Mouse (Mus musculus) neural tube, embryonic 14.5 days (tissue): ENCODE measurements around the gene Adgb. TPM values are rescaled to one million over a fixed set of nuclear protein-coding genes. Genes with fewer than 3 reads are reported as not detected.

ENCODE experiments used
- ATAC-seq: fragments of 200-750 bp; cut with Nextera tagmentation; 2 replicates; pipeline ENCODE4 v1.8.0; 2017; ENCODE audit warnings: low read depth, mild to moderate bottlenecking, moderate TSS enrichment, moderate library complexity
- H3K27ac ChIP-seq: fragments of 300-500 bp; sonication (generic); 2 replicates; pipeline ENCODE4 v1.5.1; 2014; ENCODE audit warnings: low read depth, mild to moderate bottlenecking, control low read depth, low read length, moderate library complexity, mixed read lengths
- H3K27me3 ChIP-seq: fragments of 300-500 bp; sonication (generic); 2 replicates; pipeline ENCODE4 v1.6.1; 2014; ENCODE audit warnings: low read length; ENCODE audit not compliant: control insufficient read depth, insufficient read depth
- H3K36me3 ChIP-seq: fragments of 300-500 bp; sonication (generic); 2 replicates; pipeline ENCODE4 v1.6.1; 2014; ENCODE audit warnings: low read length, mixed read lengths; ENCODE audit not compliant: control insufficient read depth, insufficient read depth
- H3K4me1 ChIP-seq: fragments of 300-500 bp; sonication (generic); 2 replicates; pipeline ENCODE4 v1.6.1; 2014; ENCODE audit warnings: low read length; ENCODE audit not compliant: control insufficient read depth, insufficient read depth
- H3K4me2 ChIP-seq: fragments of 300-500 bp; sonication (generic); 2 replicates; pipeline ENCODE4 v1.6.1; 2014; ENCODE audit warnings: mild to moderate bottlenecking, low read depth, low read length, control low read depth
- H3K4me3 ChIP-seq: fragments of 300-500 bp; sonication (generic); 2 replicates; pipeline ENCODE4 v1.5.1; 2014; ENCODE audit warnings: low read depth, low read length, control low read depth, mixed read lengths
- H3K9ac ChIP-seq: fragments of 300-500 bp; sonication (generic); replicated peaks from 2 replicates; pipeline ENCODE4 v1.6.1; 2014; ENCODE audit warnings: low read depth, mild to moderate bottlenecking, control low read depth, low read length, mixed read lengths
- H3K9me3 ChIP-seq: fragments of 300-500 bp; sonication (generic); 2 replicates; pipeline ENCODE4 v1.6.1; 2016; ENCODE audit warnings: low read length; ENCODE audit not compliant: control insufficient read depth
- WGBS: fragments of 180-500 bp; shearing (Covaris S2); extraction: QIAGEN DNeasy Blood & Tissue Kit; methylation state at CpG from one replicate; pipeline ENCODE4 v1.1.7; 2014; 5-methylcytosine and 5-hydroxymethylcytosine counted together
- polyA plus RNA-seq: library from polyadenylated mRNA; unstranded; fragments of >200 nt; fragmentation: Nextera tagmentation; extraction: Ambion mirVana; gene quantifications from 2 replicates; pipeline ENCODE4 v1.2.1, GENCODE M21; 2014

Adgb gene
- polyA plus RNA-seq, 1 experiment from 2014 or later, result 0.35 TPM

DNA sequence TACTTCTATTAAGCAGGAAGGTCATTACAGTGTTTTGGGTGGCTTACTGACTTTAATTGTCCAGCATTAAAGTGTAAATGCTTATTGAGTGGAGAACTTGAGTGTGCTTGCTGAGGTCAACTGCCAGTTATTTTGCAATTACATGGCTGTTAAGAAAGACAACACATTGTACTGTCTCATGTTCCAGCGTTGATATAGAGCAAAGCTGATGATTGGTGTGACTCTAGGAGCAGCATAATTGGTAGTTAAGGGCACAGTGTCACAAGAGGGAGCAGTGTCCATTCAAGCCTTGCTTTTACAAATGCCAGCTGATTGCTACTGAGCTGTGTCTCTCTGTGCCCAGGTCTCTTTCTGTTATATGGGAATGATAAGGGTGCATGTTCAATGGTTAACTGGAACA lies 97.5 kb downstream of the Adgb start:
- Histone ChIP-seq H3K4me3 (no peak overlapping the region), H3K4me2 (no peak overlapping the region), H3K36me3 (no peaks in the 10 kb centered on the region), H3K27me3 (no peaks in the 10 kb centered on the region), H3K9me3 (no peaks in the 10 kb centered on the region), H3K9ac (no peak overlapping the region), H3K27ac (no peak overlapping the region), H3K4me1 (no peaks in the 10 kb centered on the region)
- no peak for ATAC-seq
- WGBS, result 39% methylated on average over 1 of the region's 1 CpGs

DNA sequence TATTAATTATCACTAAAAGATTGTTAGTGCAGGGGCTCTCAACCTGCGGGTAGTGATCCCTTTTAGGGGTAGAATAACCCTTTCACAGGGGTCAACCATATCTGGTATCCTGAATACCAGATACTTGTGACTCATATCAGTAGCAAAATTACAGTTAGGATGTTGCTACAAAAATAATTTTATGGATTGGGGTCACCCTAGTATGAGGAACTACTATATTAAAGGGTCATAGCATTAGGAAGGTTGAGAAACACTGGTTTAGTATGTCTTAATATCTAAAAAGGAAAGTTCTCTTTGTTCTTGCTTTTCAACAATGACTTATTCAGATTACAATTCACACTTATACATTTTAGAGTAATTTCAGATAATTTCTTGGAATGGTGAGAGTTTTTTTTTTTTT lies 108.1 kb downstream of the Adgb start:
- no peak for ATAC-seq
- Histone ChIP-seq H3K9ac (no peak overlapping the region), H3K27ac (no peak overlapping the region), H3K27me3 (no peaks in the 10 kb centered on the region), H3K4me2 (no peak overlapping the region), H3K36me3 (no peaks in the 10 kb centered on the region), H3K4me3 (no peak overlapping the region), H3K9me3 (no peaks in the 10 kb centered on the region), H3K4me1 (no peaks in the 10 kb centered on the region)
- 74% methylated on average over 1 of the region's 1 CpGs for WGBS

DNA sequence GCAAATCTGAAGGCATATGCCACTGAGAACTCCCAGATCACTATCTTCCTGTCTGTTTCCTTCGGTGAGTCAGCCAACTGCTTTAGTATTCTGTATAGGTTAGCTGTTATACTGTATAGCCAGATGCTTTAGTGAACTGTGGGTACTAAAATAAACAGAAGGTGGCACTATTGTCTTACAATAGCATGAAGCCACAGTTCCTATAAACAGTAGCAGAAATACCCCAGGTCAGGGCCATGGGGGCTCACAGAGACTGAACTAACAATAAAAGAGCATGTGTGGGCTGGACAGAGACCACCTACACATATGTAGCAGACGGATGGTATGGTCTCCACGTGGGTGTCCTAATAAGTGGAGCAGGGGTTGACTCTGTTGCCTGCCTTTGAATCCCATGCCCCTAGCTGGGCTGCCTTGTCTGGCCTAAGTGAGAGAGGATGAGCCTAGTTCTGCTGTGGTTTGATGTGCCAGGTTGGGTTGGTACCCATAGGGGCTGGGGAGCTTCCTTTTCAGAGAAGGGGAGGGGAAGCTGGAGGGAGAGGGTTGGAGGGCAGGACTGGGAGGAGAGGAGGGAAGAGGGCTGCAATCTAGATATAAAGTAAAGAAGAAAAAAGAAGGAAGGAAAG lies 116.4 kb downstream of the Adgb start:
- H3K27me3 ChIP-seq, result no peaks in the 10 kb centered on the region
- H3K36me3 ChIP-seq, result no peaks in the 10 kb centered on the region
- peak; percentile 98 for ATAC-seq
- no peaks in the 10 kb centered on the region for H3K9me3 ChIP-seq
- H3K4me2 ChIP-seq, result no peak overlapping the region
- H3K9ac ChIP-seq, result no peak overlapping the region
- H3K4me3 ChIP-seq, result no peak overlapping the region
- H3K4me1 ChIP-seq, result no peaks in the 10 kb centered on the region
- H3K27ac ChIP-seq, result no peak overlapping the region
- WGBS, result 19% methylated on average over 3 of the region's 3 CpGs

DNA sequence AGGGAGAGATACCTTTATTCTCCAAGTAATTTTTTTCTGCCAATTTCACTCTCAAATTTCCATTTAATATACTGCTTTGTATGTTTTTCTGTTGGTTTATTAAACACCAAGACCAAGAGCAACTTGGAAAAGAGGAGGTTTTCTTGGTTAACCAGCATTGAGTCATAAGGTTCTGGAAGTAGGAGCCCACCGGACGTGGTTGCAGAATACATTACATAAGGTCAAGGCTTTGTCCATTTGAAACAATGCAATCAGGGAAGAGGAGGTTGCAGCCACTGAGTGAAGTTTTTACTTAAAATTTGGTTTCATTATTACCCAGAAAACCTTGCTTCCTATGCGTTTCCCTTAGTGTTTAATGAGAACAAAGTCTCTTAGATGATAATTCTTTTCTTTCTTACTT lies 119.9 kb downstream of the Adgb start:
- no peak overlapping the region for H3K27ac ChIP-seq
- H3K9ac ChIP-seq, result no peak overlapping the region
- H3K4me1 ChIP-seq, result no peaks in the 10 kb centered on the region
- no peak for ATAC-seq
- WGBS, result 90% methylated on average over 3 of the region's 3 CpGs
- no peak overlapping the region for H3K4me3 ChIP-seq
- no peaks in the 10 kb centered on the region for H3K36me3 ChIP-seq
- H3K27me3 ChIP-seq, result no peaks in the 10 kb centered on the region
- H3K9me3 ChIP-seq, result no peaks in the 10 kb centered on the region
- H3K4me2 ChIP-seq, result no peak overlapping the region

DNA sequence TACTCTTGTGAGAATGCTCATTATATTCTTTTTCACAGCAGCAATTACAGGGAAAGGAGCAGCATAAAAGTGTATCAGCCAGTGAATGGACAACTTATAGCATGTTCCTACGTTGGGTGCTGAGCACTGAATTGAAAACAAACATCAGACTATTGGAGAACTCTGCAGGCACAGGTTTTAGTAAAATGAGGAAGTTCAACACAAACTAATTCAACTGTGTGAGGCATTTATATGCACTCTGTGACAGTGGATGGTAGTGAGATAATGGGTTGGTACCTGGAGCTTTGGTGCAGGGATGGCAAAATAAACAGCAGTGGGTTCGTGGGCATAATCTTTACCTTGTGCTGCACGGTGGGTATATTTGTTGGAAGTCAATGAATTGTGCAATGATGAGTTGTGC lies 121.6 kb downstream of the Adgb start:
- no peak overlapping the region for H3K9ac ChIP-seq
- no peak overlapping the region for H3K4me3 ChIP-seq
- no peaks in the 10 kb centered on the region for H3K36me3 ChIP-seq
- no peaks in the 10 kb centered on the region for H3K4me1 ChIP-seq
- no peaks in the 10 kb centered on the region for H3K27me3 ChIP-seq
- H3K9me3 ChIP-seq, result no peaks in the 10 kb centered on the region
- no peak for ATAC-seq
- no peak overlapping the region for H3K27ac ChIP-seq
- WGBS, result 92% methylated on average over 3 of the region's 3 CpGs
- H3K4me2 ChIP-seq, result no peak overlapping the region

DNA sequence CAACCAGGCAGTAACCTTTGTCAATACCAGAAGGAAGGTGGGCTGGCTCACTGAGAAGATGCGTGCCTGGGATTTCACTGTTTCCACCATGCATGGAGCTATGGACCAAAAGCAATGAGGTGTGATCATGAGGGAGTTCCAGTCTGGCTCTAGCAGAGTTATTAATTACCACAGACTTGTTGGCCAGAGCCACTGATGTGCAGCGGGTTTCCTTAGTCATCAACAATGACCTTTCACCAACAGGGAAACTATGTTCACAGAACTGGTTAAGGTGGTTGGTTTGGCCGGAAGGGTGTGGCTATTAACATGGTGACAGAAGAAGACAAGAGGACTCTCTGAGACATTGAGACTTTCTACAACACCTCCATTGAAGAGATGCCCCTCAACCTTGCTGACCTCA lies 128.2 kb downstream of the Adgb start:
- Histone ChIP-seq H3K27me3 (no peaks in the 10 kb centered on the region), H3K27ac (no peak overlapping the region), H3K9me3 (no peaks in the 10 kb centered on the region), H3K4me3 (no peak overlapping the region), H3K4me2 (no peak overlapping the region), H3K36me3 (no peaks in the 10 kb centered on the region), H3K4me1 (no peaks in the 10 kb centered on the region), H3K9ac (no peak overlapping the region)
- WGBS, result 91% methylated on average over 3 of the region's 3 CpGs
- ATAC-seq, result no peak

DNA sequence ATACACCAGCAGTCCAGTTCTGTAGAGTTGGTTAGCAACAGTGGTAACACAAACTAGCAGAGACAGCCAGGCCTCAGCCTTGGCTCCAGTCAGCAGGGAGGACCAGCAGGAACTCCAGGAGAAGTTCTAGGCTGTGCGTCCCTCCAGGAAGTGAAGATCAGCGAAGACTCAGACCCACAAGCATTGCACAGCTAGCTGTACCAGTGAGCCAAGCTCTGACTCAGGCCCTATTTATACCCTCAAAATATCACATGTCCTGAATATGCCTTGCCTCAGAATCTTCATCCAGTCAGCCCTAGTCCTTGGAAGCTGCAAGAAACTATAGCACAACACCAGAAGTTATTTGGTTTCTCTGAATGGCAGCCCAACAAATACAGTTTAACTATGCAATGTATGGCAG lies 146.6 kb downstream of the Adgb start:
- WGBS, result 85% methylated on average over 2 of the region's 2 CpGs
- no peak for ATAC-seq
- no peak overlapping the region for H3K4me2 ChIP-seq

DNA sequence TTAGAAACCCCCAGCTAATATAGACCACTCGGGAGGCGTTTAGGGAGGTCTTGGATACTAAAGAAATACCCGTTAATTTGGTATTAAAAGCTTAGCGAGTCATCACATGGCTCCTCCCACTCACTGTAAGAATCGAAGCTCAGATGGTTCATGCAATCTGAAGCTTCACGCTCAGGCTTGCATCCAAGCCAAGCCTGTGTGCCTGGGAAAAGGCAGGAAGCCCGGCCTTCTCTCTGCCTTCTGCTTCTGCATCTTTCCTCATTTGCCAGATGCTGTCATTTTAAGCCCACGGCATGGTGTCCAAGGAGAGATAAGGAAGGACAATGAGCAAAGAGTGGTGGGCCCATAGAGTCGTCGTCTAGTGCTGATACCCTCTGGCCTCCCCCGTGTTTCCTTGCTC lies 149.2 kb downstream of the Adgb start:
- no peak overlapping the region for H3K27ac ChIP-seq
- 92% methylated on average over 11 of the region's 11 CpGs for WGBS
- H3K4me2 ChIP-seq, result no peak overlapping the region
- no peak overlapping the region for H3K4me3 ChIP-seq
- H3K9ac ChIP-seq, result no peak overlapping the region
- no peaks in the 10 kb centered on the region for H3K9me3 ChIP-seq
- H3K27me3 ChIP-seq, result no peaks in the 10 kb centered on the region
- no peaks in the 10 kb centered on the region for H3K36me3 ChIP-seq
- no peak for ATAC-seq
- 0 out of 2 replicates have a peak, but pooled peaks cover 3% of the 10 kb centered on the region for H3K4me1 ChIP-seq

More for the DNA sequence above, 146.6 kb downstream of the Adgb start:
- H3K9me3 ChIP-seq, result no peaks in the 10 kb centered on the region
- H3K9ac ChIP-seq, result no peak overlapping the region
- H3K4me3 ChIP-seq, result no peak overlapping the region
- H3K36me3 ChIP-seq, result no peaks in the 10 kb centered on the region
- no peaks in the 10 kb centered on the region for H3K27me3 ChIP-seq
- H3K27ac ChIP-seq, result no peak overlapping the region
- no peaks in the 10 kb centered on the region for H3K4me1 ChIP-seq

DNA sequence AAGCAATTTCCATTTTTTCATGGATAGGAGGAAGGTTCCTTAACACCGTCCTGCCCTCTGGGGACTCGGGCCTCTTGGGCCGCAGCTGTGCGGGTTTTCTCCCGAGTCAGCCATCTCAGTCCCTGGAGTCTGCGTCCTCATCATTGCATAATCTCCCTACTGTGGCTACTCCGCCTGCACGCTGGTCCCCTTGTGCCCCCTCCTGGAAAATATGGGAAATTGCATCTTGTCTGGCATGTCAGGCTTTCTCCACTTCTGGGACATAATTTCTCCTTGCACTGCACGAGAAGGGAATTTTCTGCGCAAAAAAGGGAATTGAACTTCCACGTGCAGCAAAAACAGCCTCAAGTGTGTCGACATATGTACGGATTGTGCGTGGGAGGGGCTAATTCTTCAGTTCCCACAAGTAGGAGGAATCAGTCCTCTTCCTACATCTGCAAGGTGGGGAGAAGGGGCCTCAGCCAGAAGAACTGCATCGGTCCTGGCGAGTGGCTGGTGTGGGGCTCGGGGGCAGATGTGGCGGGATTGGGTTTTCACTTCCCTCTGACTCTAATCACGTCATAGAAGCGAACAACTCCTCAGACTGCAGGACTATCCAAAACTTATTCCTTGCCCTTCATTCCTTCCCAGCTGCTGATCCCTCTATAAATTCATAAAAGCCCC lies 150.9 kb downstream of the Adgb start:
- Histone ChIP-seq H3K4me3 (no peak overlapping the region; the same call in 1 of the 2 replicates), H3K36me3 (no peaks in the 10 kb centered on the region), H3K27ac (no peak overlapping the region), H3K27me3 (no peaks in the 10 kb centered on the region), H3K4me1 (0 out of 2 replicates have a peak, but pooled peaks cover 3% of the 10 kb centered on the region), H3K9ac (no peak overlapping the region), H3K9me3 (no peaks in the 10 kb centered on the region), H3K4me2 (peak overlapping the region; percentile 40; the same call in 1 of the 2 replicates)
- 5% methylated on average over 20 of the region's 20 CpGs for WGBS
- peak; percentile 97 for ATAC-seq
